Mouse (Mus musculus): ENCODE measurements at regions not wholly inside any gene's neighbourhood (a gene's known extent, or its start where the extent isn't known, plus 50 kb on each side); places are given as distances from the start of the nearest gene placed in this dataset.

- no peak for DNase-seq
- intact Hi-C loops (cut with DNase I; ENCODE audit: low total_unique reads) = no loop called here
Measured at GRCm38 (mm10) chr1:73392077-73392476, 376.4 kb upstream of the Tnp1 start.

GRCm38 (mm10) chr1:73389976-73390375 is 374.3 kb upstream of the Tnp1 start:
- no peak for DNase-seq

GRCm38 (mm10) chr1:73389174-73389573 is 373.5 kb upstream of the Tnp1 start:
- intact Hi-C loops (cut with DNase I; ENCODE audit: low total_unique reads) = no loop called here
- DNase-seq = no peak

More at GRCm38 (mm10) chr1:73389976-73390375, 374.3 kb upstream of the Tnp1 start:
- intact Hi-C loops (cut with DNase I; ENCODE audit: low total_unique reads) = no loop called here

GRCm38 (mm10) chr1:73381578-73381977 is 365.9 kb upstream of the Tnp1 start:
- intact Hi-C loops (cut with DNase I; ENCODE audit: low total_unique reads) = no loop called here
- DNase-seq = no peak

GRCm38 (mm10) chr1:73374531-73375375 is 359.0 kb upstream of the Tnp1 start:
- intact Hi-C loops (cut with DNase I; ENCODE audit: low total_unique reads) = no loop called here
- DNase-seq = no peak

- intact Hi-C loops (cut with DNase I; ENCODE audit: low total_unique reads) = no loop called here
- DNase-seq = no peak
Measured at GRCm38 (mm10) chr1:73368222-73368621, 352.5 kb upstream of the Tnp1 start.

- no peak for DNase-seq
- intact Hi-C loops (cut with DNase I; ENCODE audit: low total_unique reads) = no loop called here
Measured at GRCm38 (mm10) chr1:73365842-73366241, 350.1 kb upstream of the Tnp1 start.

GRCm38 (mm10) chr1:73364300-73364683 is 348.6 kb upstream of the Tnp1 start:
- DNase-seq = no peak
- intact Hi-C loops (cut with DNase I; ENCODE audit: low total_unique reads) = no loop called here

GRCm38 (mm10) chr1:73363549-73364299 is 348.0 kb upstream of the Tnp1 start:
- DNase-seq = peak; percentile 38
- intact Hi-C loops (cut with DNase I; ENCODE audit: low total_unique reads) = no loop called here

- intact Hi-C loops (cut with DNase I; ENCODE audit: low total_unique reads) = no loop called here
- DNase-seq = peak; percentile 16
Measured at GRCm38 (mm10) chr1:73362122-73362521, 346.4 kb upstream of the Tnp1 start.

- DNase-seq = peak; percentile 61
- intact Hi-C loops (cut with DNase I; ENCODE audit: low total_unique reads) = no loop called here
Measured at GRCm38 (mm10) chr1:73361300-73361699, 345.6 kb upstream of the Tnp1 start.

- intact Hi-C loops (cut with DNase I; ENCODE audit: low total_unique reads) = no loop called here
- DNase-seq = no peak
Measured at GRCm38 (mm10) chr1:73354447-73354846, 338.7 kb upstream of the Tnp1 start.

- DNase-seq = no peak
- intact Hi-C loops (cut with DNase I; ENCODE audit: low total_unique reads) = no loop called here
Measured at GRCm38 (mm10) chr1:73348476-73348875, 332.8 kb upstream of the Tnp1 start.

GRCm38 (mm10) chr1:73344587-73344986 is 328.9 kb upstream of the Tnp1 start:
- intact Hi-C loops (cut with DNase I; ENCODE audit: low total_unique reads) = no loop called here
- DNase-seq = no peak

GRCm38 (mm10) chr1:73341911-73342310 is 326.2 kb upstream of the Tnp1 start:
- intact Hi-C loops (cut with DNase I; ENCODE audit: low total_unique reads) = no loop called here
- no peak for DNase-seq

- no peak for DNase-seq
- intact Hi-C loops (cut with DNase I; ENCODE audit: low total_unique reads) = no loop called here
Measured at GRCm38 (mm10) chr1:73337401-73337800, 321.7 kb upstream of the Tnp1 start.

GRCm38 (mm10) chr1:73309556-73309955 is 293.8 kb upstream of the Tnp1 start:
- intact Hi-C loops (cut with DNase I; ENCODE audit: low total_unique reads) = no loop called here
- no peak for DNase-seq

- intact Hi-C loops (cut with DNase I; ENCODE audit: low total_unique reads) = no loop called here
- no peak for DNase-seq
Measured at GRCm38 (mm10) chr1:73308420-73308819, 292.7 kb upstream of the Tnp1 start.

- intact Hi-C loops (cut with DNase I; ENCODE audit: low total_unique reads) = no loop called here
- no peak for DNase-seq
Measured at GRCm38 (mm10) chr1:73307194-73307593, 291.5 kb upstream of the Tnp1 start.

GRCm38 (mm10) chr1:73299978-73300688 is 284.4 kb upstream of the Tnp1 start:
- DNase-seq = no peak
- intact Hi-C loops (cut with DNase I; ENCODE audit: low total_unique reads) = no loop called here
